Mouse (Mus musculus): ENCODE data around the gene Luzp1.

Luzp1 gene

DNA sequence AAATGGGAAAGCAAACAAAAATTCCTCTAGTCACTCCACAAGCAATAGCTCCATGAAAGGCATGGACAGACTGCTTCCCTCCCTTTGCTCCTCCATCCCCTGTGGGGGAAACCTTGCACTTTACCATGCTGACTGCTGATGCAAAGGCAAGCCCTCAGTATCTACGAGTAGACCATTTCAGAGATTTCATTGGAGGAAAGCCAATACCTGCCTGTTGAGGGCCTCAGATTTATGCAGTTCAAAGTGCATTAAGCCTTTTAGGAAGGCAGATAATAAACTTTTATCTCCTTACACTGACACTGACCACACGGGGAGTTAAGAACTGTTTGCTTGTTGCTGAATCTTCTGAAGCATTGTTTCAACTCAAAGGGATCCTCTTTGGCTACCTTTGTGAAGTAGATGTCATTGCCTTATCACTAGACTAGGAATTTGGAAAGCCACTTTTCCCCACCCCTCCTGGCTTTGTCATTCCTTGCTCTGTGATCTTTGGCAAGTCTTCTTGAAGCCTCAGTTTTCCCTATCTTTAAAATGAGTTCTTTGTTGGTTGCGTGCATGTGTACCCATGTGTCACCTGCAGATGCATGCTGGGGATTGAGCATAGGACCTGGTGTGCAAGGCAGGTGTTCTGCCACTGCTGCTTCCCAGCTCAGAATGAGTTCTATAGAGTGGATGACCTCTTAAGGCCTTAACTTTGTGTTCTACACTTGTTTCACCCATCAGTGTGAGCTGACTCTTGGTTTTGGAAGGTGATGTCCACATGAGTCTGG is 76.9 kb downstream of the Luzp1 start:
- DNase-seq (ENCODE audit: low spot score): no peak

DNA sequence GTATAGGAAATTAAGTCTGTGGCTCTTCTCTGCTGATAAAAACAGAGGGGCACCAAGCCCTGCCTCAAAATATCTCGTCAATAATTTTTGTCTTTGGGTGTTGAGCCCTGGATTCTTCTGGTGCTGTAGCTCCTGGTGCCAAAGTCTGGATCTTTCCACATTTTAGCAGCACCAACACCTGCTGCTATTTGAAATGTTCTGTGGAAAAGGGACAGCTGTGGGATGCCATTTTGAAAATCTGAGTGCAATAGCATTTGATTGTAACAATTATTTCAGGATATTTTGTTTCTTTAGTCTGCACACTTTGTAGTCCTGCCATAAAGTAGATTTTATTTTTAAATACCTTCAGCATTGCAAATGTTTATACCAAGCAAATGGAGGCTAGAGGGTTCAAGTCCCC is 78.2 kb downstream of the Luzp1 start:
- no peak for DNase-seq (ENCODE audit: low spot score)

DNA sequence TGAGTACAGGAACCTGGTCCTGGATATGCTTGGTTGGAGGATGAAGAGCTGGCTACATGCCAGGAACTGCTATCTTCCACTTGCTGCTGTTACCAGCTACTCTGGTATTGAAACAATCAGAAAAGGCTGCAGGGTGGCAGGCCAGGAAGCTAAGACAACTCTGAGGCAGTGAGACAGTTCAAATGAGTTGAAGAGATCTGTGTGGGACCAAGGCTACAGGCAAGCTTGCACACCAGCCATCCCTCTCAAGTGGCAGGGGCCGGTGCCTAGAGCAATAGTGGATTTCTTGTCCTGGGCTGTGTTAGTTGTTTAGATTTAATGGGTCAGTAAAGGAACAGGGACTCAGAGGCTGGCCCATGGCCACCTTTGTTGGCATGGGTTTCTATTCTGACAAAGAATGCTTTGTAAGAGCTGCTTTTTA is 78.8 kb downstream of the Luzp1 start:
- no peak for DNase-seq (ENCODE audit: low spot score)

DNA sequence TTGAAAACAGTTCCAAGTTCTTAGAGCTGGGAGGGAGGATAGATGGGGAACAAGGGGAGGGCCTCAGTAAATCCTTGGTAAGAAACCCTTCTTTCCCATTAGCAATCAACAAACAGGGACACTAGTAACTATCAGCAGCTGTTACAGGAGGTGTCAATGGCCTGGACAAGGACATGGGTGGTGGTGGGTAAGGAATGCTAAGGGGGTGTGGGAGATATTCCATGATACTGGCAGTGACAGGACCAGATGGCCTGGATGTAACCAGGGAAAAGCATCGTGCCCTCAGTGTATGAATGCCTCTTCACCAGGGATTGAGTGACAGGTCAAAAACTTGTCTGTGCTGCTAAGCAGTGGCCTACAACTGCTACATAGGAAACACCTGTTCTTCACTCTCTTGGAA is 83.5 kb downstream of the Luzp1 start:
- DNase-seq (ENCODE audit: low spot score): no peak

DNA sequence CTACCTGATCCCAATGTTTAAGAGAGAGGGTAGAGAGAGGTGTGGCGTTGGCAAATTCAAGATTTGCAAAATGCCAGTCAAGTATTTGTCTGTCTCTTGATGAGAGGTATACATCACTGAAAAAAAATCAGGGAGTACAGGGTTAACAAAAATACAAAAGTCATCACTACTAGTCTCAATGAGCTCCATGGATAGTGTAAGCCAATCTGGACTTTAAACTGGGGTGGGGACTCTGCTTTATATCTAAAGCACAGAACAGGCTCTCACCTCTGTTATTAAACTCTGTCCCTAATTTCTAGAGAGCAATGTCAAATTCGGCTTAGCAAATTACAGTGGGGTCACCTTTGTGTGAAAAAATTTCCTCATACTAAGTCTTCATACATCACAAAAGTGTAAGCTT is 88.1 kb downstream of the Luzp1 start:
- DNase-seq (ENCODE audit: low spot score): no peak

DNA sequence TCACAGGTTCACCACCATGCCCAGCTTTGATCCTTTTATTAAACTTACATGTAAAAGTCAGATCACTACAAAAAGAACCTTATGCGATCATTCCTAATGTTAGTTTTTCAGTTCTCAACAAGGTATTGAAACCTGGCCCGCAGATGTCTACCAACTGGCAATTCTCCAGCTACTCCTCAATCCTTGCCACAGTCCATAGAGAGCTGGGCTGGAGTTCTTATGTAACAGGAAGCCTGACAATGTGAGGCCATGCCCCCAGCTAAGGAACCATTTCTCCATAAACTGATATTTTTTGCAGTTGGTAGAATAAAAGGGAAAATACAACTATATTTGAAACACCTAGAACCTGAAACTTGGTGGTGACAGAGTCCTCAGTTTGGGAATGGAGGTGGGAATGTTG is 90.1 kb downstream of the Luzp1 start:
- DNase-seq (ENCODE audit: low spot score): no peak

DNA sequence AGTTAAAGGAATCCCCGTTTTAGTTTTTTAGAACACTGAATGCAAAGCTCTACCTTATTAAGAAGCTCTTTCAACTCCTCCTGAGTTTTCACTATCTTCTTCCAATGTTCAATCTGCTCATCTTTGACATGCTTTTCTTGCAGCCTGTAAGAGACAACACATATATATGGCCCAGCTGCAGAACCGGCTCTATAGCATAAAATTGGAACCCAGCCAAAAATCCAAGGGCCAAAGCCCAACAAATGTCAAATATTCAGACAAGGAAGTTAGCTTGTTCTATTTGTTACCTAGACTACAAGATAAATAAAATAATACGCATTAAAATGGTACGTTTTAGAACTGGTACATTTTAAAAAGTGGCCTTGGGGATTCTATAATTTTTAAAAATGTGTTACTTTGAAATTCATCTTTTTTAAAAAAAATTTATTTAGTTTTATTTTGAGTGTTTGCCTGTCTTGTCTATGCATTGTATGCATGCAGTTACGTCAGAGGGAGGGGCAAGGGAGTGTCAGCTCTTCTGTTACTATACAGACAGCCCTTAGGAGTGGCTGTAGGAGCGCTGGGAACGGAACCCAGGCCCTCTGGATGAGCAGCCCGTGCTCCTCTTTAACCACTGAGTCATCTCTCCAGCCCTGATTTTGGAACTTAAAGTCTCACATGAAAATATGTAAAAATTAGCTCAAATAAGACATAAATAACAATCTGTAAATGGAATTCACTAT is 90.9 kb downstream of the Luzp1 start:
- DNase-seq (ENCODE audit: low spot score): no peak

DNA sequence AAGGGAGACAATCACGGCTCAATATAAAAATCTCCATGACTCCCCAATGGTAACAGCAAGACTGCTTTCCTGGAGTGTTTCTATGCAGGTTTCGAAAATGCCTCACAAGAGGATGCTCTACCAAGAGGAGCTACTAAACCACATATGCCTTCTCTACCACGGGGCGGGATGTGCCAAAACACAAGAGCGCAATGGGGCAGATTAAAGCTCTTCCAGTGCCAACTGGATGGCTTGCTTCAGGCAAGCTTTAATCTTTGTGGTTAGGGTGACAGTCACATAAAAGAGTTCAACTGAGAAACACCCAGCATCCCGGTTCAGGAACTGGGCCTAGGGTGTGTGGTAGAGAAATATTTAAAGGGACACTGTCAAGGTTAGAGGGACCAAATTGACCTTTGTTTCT is 93.2 kb downstream of the Luzp1 start:
- no peak for DNase-seq (ENCODE audit: low spot score)

DNA sequence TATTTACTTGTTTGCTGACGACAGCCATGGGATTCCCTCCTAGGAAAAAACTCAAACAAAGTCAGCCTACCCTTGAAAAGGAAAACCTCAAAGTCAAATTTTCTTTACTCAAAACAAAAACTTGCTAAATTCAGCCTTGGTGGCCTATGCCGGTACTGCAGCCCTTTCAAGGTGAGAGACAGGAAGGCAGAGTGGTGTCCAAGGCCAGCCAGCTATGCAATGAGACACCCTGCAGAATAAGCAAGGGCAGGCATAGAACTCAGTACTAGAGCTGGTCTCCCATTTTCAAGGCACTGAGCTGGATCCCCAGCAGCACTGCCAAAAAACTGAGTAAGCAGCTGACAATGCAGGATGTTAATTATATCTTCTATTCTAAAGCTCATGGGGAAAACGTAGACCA is 99.1 kb downstream of the Luzp1 start:
- DNase-seq (ENCODE audit: low spot score): peak; percentile 28

DNA sequence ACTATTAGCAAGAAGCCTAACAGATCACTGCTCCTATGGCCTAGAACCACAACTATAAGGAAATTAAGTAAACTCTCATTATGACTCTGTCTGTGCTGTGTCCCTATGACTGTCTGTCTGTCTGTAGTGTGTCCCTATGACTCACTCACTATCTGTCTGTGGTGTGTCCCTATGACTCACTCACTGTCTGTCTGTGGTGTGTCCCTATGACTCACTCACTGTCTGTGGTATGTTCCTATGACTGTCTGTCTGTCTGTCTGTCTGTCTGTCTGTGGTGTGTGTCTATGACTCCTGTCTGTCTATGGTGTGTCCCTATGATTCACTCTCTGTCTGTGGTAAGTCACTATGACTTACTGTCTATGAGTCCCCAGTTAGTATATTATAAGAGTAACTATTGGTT is 100.4 kb downstream of the Luzp1 start:
- DNase-seq (ENCODE audit: low spot score): no peak

DNA sequence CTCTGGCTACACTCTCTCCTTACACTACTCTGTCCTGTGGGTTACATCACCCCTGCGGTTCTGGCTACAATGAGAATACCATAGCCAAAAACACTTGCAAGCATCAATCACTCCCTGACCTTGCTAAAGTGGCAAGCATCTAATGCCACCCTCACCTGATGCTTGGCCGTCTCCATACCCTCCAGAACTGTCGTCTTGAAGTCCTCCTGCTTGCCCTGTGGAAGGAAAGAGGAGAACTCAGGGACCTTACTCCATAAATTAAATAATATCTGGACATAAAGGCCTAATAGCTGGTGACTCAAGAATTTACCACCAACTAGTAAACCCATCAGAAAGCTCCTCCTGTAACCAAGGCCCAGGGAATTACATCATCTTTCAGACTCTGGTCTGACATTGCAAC is 112.3 kb downstream of the Luzp1 start:
- DNase-seq (ENCODE audit: low spot score): no peak

DNA sequence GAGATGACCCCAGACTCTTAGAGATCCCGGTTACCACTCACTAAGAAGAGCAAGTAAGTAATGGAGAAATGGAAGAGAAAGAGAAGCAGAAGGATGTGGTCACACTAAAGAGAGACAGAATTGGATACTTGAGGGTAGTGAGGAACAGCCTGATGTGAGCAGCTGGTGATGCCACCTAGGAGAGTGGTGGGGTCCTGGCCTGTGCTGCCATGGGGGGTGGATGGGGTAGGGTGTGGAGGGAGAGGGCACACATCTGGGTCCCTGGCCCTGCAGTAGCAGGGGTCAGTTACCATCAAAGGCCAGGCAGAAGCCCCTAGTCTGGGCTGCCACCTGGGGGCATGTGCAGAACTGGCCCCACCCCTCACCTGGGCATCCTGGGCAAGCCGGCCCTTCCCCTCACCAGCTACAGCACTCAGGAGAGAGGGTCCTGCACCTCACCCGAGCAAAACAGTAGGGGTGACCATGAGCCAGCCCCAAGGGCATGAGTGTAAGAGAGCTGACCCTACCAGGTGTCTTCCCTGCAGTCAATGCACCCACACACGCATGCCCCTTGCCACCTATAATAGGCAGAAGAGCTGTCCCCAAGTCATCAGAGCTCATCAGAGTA is 117.8 kb downstream of the Luzp1 start:
- DNase-seq (ENCODE audit: low spot score): no peak

DNA sequence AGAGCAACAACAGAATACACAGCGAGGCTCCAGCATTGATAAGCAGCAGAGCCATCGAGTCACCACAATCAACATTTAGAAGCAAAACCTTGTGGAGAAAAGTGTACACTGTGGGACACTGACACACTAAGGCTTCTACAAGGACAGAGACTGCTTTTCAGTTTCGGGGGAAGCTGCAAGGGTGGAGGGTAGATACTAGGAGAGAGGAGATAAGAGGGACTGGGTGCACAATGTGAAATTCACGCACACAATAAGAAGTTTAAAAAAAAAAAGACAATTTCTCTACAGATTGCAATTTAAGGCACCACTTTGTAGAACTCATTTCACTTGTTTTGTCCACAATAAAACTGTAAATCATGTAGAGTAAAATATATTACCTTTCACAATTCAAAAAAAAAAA is 118.4 kb downstream of the Luzp1 start:
- no peak for DNase-seq (ENCODE audit: low spot score)

DNA sequence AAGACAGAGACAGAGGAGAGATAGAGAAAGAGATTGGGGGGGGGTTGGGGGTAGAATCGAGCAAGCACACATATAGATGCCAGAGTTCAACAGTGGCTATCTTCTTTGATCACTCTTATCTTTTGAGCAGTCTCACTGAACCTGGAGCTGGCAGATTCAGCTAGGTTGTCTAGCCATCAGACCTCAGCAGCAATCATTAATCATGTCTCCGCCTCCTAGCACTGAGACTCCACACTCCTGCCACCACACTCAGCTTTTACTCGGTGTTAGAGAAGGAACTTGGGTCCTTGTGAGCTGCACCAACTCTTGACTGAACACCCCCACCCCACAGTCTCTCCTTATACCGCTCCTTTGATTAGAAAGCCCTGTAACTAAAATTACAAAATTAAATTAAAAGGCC is 122.5 kb downstream of the Luzp1 start:
- DNase-seq (ENCODE audit: low spot score): no peak

DNA sequence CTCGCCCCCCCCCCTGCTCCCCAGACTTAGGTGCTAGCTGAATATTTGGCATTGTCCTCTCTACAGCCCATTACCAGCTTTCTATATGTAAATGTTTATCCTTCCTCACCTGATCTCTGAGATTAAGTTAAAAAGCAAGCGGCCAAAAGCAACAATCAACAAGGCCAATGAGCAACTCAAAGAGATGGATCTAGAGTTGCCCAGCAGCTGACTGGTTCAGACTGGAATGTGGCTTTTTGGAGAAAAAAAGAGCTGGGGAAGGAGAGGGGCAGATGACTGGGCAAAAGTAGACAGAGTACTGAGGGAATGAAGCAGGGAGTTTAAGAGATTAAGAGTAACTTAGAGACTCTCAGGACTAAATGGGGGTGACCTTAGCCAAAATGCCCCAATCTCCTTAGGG is 124.4 kb downstream of the Luzp1 start:
- no peak for DNase-seq (ENCODE audit: low spot score)

DNA sequence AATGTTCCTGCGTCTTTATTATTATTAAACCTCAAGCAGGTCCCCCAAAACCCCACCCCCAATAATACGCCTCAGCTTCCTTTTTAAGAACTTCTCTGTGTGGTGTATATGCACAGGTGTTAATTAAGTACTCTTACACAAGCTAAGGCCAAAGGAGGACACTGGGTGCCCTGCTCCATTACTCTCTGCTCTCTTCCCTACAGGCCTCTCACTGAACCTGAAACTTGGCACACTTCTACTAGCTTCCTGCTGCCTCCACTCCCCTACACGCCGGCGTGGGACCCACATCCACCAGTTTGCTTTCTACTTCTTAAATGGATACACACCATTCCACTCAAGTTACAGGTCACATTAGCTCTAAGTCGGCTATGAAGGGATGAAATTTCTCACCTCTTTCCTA is 125.7 kb downstream of the Luzp1 start:
- no peak for DNase-seq (ENCODE audit: low spot score)

DNA sequence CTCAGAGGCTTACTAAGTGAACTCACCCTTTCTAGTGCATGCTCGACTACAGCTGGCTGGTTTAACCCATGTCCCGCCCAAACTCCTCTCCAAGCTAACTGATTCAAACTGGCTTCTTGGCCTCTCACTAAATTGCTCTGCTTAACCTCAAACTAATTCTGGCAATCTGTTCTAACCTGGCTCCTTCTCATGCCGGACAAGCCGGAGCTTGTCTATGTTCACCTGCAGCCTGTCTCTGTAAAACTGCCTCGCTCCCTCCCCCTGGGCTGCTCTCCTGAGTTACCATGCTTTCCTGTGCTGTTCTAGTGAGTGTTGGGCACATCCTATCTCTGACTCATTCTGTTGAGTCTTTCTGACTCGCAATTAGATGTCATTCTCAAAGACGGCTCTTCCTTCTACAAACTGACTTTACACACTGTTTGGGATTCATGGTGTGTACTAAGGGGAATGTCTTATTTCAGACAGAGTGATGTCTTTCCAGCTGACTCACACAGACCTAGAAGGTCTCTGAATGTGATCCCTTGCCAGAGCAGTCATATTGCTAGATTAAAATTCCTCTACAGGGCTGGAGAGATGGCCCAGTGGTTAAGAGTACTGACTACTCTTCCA is 128.8 kb downstream of the Luzp1 start:
- DNase-seq (ENCODE audit: low spot score): no peak

DNA sequence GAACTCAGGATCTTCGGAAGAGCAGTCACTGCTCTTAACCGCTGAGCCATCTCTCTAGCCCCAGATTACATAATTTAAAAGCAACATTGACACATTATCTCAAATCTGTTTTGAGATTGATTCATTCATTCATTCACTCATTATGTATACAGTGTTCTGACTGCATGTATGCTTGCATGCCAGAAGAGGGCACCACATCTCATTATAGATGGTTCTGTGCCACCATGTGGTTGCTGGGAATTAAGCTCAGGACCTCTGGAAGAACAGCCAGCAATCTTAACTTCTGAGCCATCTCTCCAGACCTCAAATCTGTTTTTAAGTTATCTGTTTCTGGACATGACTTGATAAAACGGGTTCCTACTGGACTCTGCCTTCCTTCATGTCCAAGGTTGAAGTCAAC is 130.3 kb downstream of the Luzp1 start:
- DNase-seq (ENCODE audit: low spot score): no peak

DNA sequence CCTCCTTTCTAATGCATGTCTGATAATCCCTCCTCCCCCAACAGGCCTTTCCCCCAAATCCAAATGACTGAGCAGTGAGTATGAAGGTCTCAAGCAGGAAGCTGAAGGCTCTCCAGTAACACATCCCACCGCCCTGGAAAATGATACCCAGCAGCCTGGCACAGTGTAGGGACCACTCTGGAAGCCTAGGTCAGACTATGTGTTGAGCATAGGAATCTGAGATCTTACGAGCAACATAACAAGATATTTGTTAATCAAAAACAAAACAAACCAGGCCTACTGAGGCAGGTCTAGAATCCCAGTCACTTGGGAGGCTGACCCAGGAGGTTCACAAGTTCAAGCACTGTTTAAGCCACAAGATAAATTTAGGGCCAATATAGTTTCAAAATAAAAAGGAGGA is 131.0 kb downstream of the Luzp1 start:
- DNase-seq (ENCODE audit: low spot score): no peak

DNA sequence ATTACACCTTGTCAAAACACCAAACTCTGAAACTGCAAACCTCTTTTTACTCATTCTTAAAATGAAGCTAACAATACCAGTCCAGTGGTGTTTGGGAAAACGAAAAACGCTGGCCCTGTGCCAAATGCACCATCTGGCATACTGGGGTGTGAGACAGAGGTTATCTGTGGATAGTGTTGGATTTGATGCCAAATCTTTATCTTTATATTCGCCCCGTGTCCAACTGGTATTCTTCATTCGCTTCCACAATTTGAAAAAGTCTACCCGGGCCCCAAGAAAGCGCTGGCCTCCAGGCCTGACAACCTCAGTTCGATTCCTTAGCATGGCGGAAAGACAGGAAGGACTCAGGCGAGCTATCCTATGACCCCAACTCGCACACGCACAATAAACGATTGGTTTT is 131.9 kb downstream of the Luzp1 start:
- DNase-seq (ENCODE audit: low spot score): peak; percentile 32

DNA sequence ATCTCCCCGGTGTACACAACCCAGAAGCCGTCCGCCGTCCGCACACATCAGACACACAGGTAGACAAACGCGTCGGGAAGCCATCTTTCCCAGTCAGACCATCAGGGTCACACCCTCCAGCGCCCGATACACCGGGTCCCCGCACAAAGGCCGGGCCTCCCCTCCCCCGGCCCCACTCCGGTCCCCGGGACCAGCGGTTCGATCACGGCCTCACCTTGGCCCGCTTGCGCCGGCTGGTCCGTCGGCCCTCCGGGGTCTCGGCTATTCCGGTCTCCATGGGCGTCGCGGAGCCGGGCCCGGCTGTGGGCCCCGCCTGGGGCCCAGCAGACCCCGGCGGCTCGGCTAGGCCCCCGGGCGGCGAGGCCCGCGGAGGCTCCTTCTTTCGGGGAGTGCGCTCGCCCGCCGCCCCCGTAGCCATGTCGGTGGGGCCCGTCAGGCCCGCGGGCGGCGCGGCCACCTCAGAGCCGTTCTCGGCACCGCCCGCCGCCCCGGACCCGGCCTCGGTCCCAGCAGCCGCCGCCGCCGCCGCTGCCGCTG is 132.5 kb downstream of the Luzp1 start:
- DNase-seq (ENCODE audit: low spot score): no peak

DNA sequence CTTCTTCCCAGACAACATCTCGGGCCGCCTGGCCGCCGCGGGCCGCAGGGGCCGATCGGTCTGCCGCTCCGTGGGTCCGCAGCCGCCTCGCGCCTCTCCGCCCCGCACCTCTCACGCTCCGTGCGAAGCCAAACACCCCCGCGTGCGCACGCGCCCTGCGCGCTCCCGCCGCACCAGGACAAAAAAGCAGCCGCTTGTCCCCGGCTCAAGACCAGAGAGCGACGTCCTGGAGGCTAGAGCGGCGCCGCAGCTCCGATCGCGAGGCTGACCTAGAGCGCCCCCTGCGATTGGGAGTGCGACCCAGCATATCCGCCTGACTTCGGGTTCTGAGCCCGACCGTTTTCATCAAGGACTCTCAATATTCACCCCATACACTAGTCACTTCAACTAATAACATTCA is 133.0 kb downstream of the Luzp1 start, which contains the start of gene Kdm1a:
Gene Kdm1a, minus strand, starts transcription at position 156 of the 400 bp plus-strand sequence.
- DNase-seq (ENCODE audit: low spot score): peak; percentile 86

All from ovary, adult 18-20 months (tissue).